Mouse (Mus musculus) midbrain, embryonic 14.5 days (tissue): ENCODE results near the gene H2-Ab1. TPM values are rescaled to one million over a fixed set of nuclear protein-coding genes. Genes with fewer than 3 reads are reported as not detected.

Experiments
- ATAC-seq: fragments of 200-750 bp; cut with Nextera tagmentation; 2 replicates; pipeline ENCODE4 v1.8.0; 2017; ENCODE audit warnings: moderate number of reproducible peaks, moderate library complexity; ENCODE audit not compliant: low FRiP score, low TSS enrichment
- DNase-seq: peaks from one replicate; pipeline ENCODE4 v3.0.0-alpha.2; 2015
- H3K27ac ChIP-seq: fragments of 300-500 bp; sonication (generic); replicated peaks from 2 replicates; pipeline ENCODE4 v1.5.1; 2014; ENCODE audit warnings: mild to moderate bottlenecking, low read depth, low read length, moderate library complexity
- H3K27me3 ChIP-seq: fragments of 300-500 bp; sonication (generic); 2 replicates; pipeline ENCODE4 v1.6.1; 2014; ENCODE audit warnings: low read length, control low read depth, mixed read lengths; ENCODE audit not compliant: control insufficient read depth, insufficient read depth
- H3K36me3 ChIP-seq: fragments of 300-500 bp; sonication (generic); 2 replicates; pipeline ENCODE4 v1.6.1; 2014; ENCODE audit warnings: low read length, control low read depth; ENCODE audit not compliant: control insufficient read depth, insufficient read depth
- H3K4me1 ChIP-seq: fragments of 300-500 bp; sonication (generic); 2 replicates; pipeline ENCODE4 v1.6.1; 2014; ENCODE audit warnings: mild to moderate bottlenecking, antibody characterized with exemption, low read length, control low read depth; ENCODE audit not compliant: control insufficient read depth, insufficient read depth
- H3K4me2 ChIP-seq: fragments of 300-500 bp; sonication (generic); 2 replicates; pipeline ENCODE4 v1.6.1; 2014; ENCODE audit warnings: mild to moderate bottlenecking, low read length, moderate library complexity
- H3K4me3 ChIP-seq: fragments of 300-500 bp; sonication (generic); replicated peaks from 2 replicates; pipeline ENCODE4 v1.5.1; 2014; ENCODE audit warnings: low read depth, low read length
- H3K9ac ChIP-seq: fragments of 300-500 bp; sonication (generic); replicated peaks from 2 replicates; pipeline ENCODE4 v1.6.1; 2014; ENCODE audit warnings: mild to moderate bottlenecking, low read length, moderate library complexity
- H3K9me3 ChIP-seq: fragments of 300-500 bp; sonication (generic); 2 replicates; pipeline ENCODE4 v1.6.1; 2016; ENCODE audit warnings: low read length, control low read depth, mixed read lengths; ENCODE audit not compliant: control insufficient read depth
- WGBS: fragments of 180-500 bp; shearing (Covaris S2); extraction: QIAGEN DNeasy Blood & Tissue Kit; methylation state at CpG from one replicate; pipeline ENCODE4 v1.1.7; 2014; 5-methylcytosine and 5-hydroxymethylcytosine counted together
- polyA plus RNA-seq: library from polyadenylated mRNA; unstranded; fragments of >200 nt; fragmentation: Nextera tagmentation; extraction: Ambion mirVana; gene quantifications from 2 replicates; pipeline ENCODE4 v1.2.1, GENCODE M21; 2014

The H2-Ab1 gene
- polyA plus RNA-seq, 1 experiment from 2014 or later: 2.0 TPM

DNA sequence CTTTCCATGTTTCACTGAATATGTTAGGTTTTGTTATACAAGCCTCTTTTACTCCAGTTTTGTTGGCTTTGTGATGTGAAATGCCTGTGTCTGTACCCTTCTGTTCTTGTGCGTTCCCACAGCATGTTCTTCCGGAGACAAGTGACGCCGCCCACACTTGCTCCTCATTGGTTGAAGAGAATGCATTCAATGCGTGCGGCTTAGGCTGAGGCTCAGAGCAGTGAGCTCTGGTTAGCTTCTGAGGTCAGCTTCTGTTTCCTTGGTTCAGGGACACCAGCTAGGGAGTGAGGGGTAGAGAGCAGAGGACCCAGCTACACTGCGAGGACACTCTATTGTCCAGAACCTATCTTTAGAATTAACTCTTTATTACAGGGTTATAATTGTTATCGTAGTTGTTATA, 34.1 kb downstream of the H2-Ab1 start:
- DNase-seq: peak; percentile 96
- Histone ChIP-seq H3K27me3 (no peaks in the 10 kb centered on the region), H3K4me2 (no peak overlapping the region), H3K36me3 (no peaks in the 10 kb centered on the region), H3K9ac (no peak overlapping the region), H3K9me3 (no peaks in the 10 kb centered on the region), H3K27ac (no peak overlapping the region), H3K4me1 (peaks cover 3% of the 10 kb centered on the region; the same call in 1 of the 2 replicates), H3K4me3 (no peak overlapping the region)
- 12% methylated on average over 8 of the region's 8 CpGs for WGBS
- ATAC-seq: peak; percentile 87

DNA sequence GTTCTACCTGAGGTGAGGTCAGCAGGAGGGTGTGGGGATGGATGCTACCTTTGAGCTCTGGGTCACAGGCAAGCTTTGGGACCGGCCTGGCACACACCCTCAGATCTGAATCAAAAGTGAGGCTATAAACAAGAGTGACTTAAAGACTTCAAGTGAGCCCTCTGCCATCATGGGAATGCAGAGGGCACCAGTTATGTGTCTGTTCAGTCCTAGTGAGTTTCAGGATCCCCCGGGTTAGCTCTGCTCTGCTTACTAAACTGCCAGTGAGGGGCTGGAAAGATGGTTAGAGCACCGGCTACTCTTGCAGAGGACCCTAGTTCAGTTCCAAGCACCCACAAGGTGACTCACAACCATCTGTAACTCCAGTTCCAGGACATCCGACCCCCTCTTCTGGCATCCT, 35.1 kb downstream of the H2-Ab1 start:
- H3K4me2 ChIP-seq: no peak overlapping the region
- H3K9ac ChIP-seq: no peak overlapping the region
- DNase-seq: no peak
- no peaks in the 10 kb centered on the region for H3K27me3 ChIP-seq
- peaks cover 5% of the 10 kb centered on the region; the same call in 1 of the 2 replicates for H3K4me1 ChIP-seq
- no peaks in the 10 kb centered on the region for H3K36me3 ChIP-seq
- no peak overlapping the region for H3K4me3 ChIP-seq
- no peak for ATAC-seq
- no peak overlapping the region for H3K27ac ChIP-seq
- WGBS: 94% methylated on average over 4 of the region's 4 CpGs
- H3K9me3 ChIP-seq: no peaks in the 10 kb centered on the region

DNA sequence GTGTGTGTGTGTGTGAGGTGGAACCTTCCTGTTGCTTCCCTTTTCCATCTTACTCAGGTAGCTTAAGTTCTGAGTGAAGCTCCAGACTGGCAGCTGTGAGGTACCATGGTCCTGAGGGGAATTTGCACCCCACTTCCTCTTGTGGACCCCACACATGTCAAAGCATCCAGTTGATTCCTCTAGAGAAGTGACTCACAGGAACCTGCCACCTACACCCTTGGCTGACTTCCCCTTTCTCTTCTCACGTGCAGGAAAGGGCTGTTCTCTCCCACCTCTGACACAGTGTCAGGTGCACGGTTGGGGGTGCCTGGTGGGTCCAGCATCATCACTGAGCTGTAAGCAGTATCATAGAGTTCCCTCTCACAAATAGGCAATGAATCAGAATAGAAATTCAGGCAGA, 36.0 kb downstream of the H2-Ab1 start:
- no peak overlapping the region for H3K4me3 ChIP-seq
- H3K9me3 ChIP-seq: no peaks in the 10 kb centered on the region
- ATAC-seq (no peak), DNase-seq (no peak)
- no peaks in the 10 kb centered on the region for H3K27me3 ChIP-seq
- H3K4me1 ChIP-seq: peaks cover 5% of the 10 kb centered on the region; the same call in 1 of the 2 replicates
- H3K27ac ChIP-seq: no peak overlapping the region
- no peaks in the 10 kb centered on the region for H3K36me3 ChIP-seq
- no peak overlapping the region for H3K4me2 ChIP-seq
- 60% methylated on average over 2 of the region's 2 CpGs for WGBS
- H3K9ac ChIP-seq: no peak overlapping the region

DNA sequence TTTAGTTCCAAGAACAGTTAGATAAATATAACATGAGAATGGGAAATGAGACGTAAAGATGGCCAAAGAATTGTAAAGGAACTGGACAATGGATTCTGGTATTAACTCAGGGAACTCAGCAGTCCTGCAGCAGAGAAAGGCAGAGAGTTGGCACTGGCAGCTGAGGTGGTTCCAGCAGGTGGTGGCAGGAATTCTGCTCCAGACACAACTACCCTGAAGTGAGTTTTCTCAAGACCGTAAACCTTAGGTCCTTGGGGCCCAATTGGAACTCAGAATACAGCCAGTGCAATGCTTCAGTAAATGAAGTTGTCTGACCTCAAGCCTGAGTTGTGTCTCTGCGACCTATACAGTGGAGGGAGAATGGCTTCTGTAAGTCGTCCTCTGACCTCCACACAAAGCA, 36.8 kb downstream of the H2-Ab1 start:
- Histone ChIP-seq H3K4me1 (peaks cover 5% of the 10 kb centered on the region; the same call in 1 of the 2 replicates), H3K36me3 (no peaks in the 10 kb centered on the region), H3K4me3 (no peak overlapping the region), H3K4me2 (no peak overlapping the region), H3K27me3 (no peaks in the 10 kb centered on the region), H3K27ac (no peak overlapping the region), H3K9ac (no peak overlapping the region), H3K9me3 (no peaks in the 10 kb centered on the region)
- no peak for DNase-seq
- no peak for ATAC-seq
- WGBS: 74% methylated on average over 4 of the region's 4 CpGs

GRCm38 (mm10) chr17:34295307-34295706, 37.8 kb downstream of the H2-Ab1 start:
- Histone ChIP-seq H3K27ac (no peak overlapping the region), H3K9me3 (no peaks in the 10 kb centered on the region), H3K9ac (no peak overlapping the region), H3K4me2 (no peak overlapping the region), H3K27me3 (no peaks in the 10 kb centered on the region), H3K36me3 (no peaks in the 10 kb centered on the region), H3K4me3 (no peak overlapping the region), H3K4me1 (peaks cover 5% of the 10 kb centered on the region; the same call in 1 of the 2 replicates)
- no peak for ATAC-seq
- DNase-seq: no peak

DNA sequence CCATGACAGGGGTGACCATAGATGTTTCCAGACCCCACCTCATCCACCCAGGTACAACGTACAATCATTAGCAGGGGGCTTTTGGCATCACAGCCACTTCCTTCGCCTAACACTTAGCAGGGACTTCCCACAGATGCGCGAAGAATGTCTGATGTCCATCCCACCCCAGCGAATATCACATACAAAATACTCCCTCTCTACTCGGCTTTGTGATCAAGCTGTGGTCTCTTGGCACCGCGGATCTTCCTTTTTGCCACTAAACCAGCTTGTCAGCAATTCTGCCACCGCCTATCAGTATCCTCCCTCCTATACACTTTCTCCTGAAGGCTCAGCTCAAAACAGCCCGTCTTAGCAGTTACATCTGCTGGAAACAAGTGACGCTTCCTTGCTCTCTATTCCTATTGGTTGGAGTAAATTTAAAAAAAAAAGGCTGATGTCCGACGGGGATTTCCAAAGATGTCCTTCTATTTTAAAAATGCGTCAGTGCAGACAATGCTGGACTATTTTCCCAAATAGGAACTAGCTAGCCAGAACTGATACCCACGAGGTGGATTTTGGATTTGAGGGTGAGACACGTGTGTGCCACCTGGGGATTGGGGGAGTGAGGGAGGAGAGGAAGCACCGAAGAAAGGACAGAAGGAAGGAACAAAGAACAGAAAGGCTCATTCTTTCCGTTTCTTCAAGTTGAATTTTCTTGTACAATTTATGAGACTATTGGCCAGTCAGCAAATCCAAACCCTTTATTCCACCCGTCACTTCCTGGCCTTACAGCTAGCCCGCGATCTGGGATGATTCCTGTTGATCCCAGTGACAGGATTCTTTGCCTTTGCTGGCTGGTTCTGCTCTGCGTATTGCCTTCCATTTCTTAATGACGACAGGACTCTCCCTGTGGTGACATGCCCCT, 38.7 kb downstream of the H2-Ab1 start:
- H3K36me3 ChIP-seq: no peaks in the 10 kb centered on the region
- peak overlapping the region; percentile 54 for H3K9ac ChIP-seq
- DNase-seq (peak; percentile 94), ATAC-seq (peak; percentile 83)
- peaks cover 5% of the 10 kb centered on the region; the same call in 1 of the 2 replicates for H3K4me1 ChIP-seq
- H3K27ac ChIP-seq: peak overlapping the region; percentile 72
- H3K4me2 ChIP-seq: peak overlapping the region; percentile 57
- H3K4me3 ChIP-seq: peak overlapping the region; percentile 37
- H3K27me3 ChIP-seq: no peaks in the 10 kb centered on the region
- 20% methylated on average over 23 of the region's 23 CpGs for WGBS
- H3K9me3 ChIP-seq: no peaks in the 10 kb centered on the region

DNA sequence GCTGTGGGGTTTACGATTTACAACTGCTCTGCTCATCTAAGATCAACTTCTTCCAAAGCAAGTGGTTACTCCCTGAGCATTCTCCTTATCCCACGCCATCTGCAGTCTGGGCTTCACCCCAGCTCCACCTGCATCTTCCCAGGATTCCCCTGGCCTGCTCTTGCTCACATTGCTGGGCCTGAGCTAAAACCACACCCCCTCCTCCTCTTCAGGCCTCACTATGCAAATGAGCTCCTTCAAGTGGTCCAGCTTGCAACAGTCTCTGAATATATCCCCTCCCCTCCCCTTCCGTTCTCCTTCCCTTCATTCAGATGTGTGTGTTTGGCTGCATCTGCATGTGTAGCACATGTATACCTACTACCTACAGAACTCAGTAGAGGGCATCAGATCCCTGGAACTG, 41.9 kb downstream of the H2-Ab1 start:
- WGBS: 54% methylated on average over 3 of the region's 3 CpGs
- H3K4me1 ChIP-seq: peaks cover 5% of the 10 kb centered on the region; the same call in 1 of the 2 replicates

GRCm38 (mm10) chr17:34300071-34300470, 42.6 kb downstream of the H2-Ab1 start:
- H3K4me3 ChIP-seq: no peak overlapping the region
- DNase-seq (no peak), ATAC-seq (no peak)
- no peaks in the 10 kb centered on the region for H3K9me3 ChIP-seq
- H3K4me2 ChIP-seq: no peak overlapping the region
- no peak overlapping the region for H3K9ac ChIP-seq
- H3K27me3 ChIP-seq: no peaks in the 10 kb centered on the region
- 94% methylated on average over 8 of the region's 8 CpGs for WGBS
- H3K27ac ChIP-seq: no peak overlapping the region
- no peaks in the 10 kb centered on the region for H3K36me3 ChIP-seq
- H3K4me1 ChIP-seq: peaks cover 5% of the 10 kb centered on the region; the same call in 1 of the 2 replicates

More for the DNA sequence above, 41.9 kb downstream of the H2-Ab1 start:
- DNase-seq (no peak), ATAC-seq (no peak)
- Histone ChIP-seq H3K27ac (no peak overlapping the region), H3K36me3 (no peaks in the 10 kb centered on the region), H3K9me3 (no peaks in the 10 kb centered on the region), H3K4me3 (no peak overlapping the region), H3K9ac (no peak overlapping the region), H3K4me2 (no peak overlapping the region), H3K27me3 (no peaks in the 10 kb centered on the region)
